Mouse (Mus musculus): ENCODE results near the gene Ece1. TPM values are rescaled to one million over a fixed set of nuclear protein-coding genes. Genes with fewer than 3 reads are reported as not detected.
A peak's percentile ranks its signal among the peaks of the same experiment; 100 is the strongest.

Gene Ece1
- polyA plus RNA-seq, 1 experiment: 65.4 TPM

DNA sequence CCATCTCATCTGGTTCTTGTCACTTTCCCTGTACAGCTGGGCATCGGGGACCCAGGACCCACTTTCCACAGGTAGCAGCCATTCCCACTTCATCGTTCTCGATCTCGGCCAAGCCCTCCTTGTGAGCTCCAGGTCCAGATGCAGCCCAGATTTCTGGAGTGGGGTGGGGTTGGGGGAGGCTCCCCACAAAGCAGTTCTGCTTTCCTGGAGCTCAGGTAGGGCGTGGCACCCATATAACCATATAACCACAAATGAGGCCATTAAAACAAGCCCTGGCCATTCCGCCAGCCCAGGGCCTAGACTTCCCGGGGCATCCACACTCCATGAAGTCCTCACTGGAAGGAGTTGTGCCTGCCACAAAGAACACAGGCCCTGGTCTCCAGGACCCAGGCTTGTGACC lies 46.5 kb downstream of the Ece1 start:
- no peak for TF ChIP-seq POLR2A (IDR thresholded peaks at IDR 0.05; ENCODE audit: low read depth, low read length)
- no peak for TF ChIP-seq CTCF (IDR thresholded peaks at IDR 0.05; ENCODE audit: borderline replicate concordance, insufficient read depth, low read length)
- Histone ChIP-seq H3K4me3 (ENCODE audit: insufficient read depth, low read length) (no peak overlapping the region), H3K27ac (ENCODE audit: insufficient read depth, low read length) (peak overlapping the region; percentile 11; the same call in 1 of the 2 replicates), H3K4me1 (ENCODE audit: control insufficient read depth, insufficient read depth, low read length) (no peaks in the 10 kb centered on the region)

DNA sequence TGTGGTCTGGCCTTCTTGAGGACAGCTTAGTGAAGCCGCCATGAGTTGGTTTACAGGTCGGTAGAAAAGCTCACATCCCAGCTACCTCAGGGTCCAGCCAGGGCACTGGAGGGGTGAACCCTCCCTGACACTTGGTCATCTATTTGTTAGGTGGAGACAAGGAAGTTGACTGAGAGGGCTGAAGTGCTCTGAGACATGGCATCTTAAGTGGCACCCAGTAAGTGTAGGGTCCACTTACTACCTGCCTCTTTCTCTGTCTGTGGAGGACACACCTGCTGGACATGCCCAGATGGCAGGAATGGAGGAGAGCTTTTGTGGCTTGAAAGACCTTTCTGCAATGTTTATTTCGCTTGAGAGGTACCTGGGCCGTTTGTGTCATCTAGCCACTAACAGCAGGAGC lies 46.9 kb downstream of the Ece1 start:
- TF ChIP-seq POLR2A (IDR thresholded peaks at IDR 0.05; ENCODE audit: low read depth, low read length) (no peak), CTCF (IDR thresholded peaks at IDR 0.05; ENCODE audit: borderline replicate concordance, insufficient read depth, low read length) (no peak)
- no peaks in the 10 kb centered on the region for H3K4me1 ChIP-seq (ENCODE audit: control insufficient read depth, insufficient read depth, low read length)
- H3K4me3 ChIP-seq (ENCODE audit: insufficient read depth, low read length): no peak overlapping the region
- H3K27ac ChIP-seq (ENCODE audit: insufficient read depth, low read length): no peak overlapping the region

DNA sequence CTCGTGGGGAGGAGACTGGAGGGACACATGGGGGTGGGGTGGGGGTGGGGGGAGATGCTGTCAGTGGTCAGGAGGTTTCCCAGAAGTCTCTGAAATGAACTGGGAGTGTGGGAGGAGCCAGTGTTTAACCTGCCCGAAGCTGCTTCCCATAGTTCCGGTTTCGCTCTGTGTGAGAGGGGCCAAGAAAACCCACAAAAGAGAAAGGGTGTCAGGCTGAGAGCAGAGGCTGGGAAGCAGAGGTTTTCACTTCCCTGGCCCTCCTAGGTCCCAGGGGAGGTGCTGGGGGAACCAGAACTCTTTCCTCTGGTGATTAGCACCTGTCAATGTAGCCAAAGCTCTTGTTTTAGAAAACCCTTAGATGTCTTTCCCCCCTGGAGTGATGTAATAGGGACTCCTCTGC lies 47.4 kb downstream of the Ece1 start:
- no peak for TF ChIP-seq POLR2A (IDR thresholded peaks at IDR 0.05; ENCODE audit: low read depth, low read length)
- TF ChIP-seq CTCF (IDR thresholded peaks at IDR 0.05; ENCODE audit: borderline replicate concordance, insufficient read depth, low read length): no peak
- no peak overlapping the region for H3K4me3 ChIP-seq (ENCODE audit: insufficient read depth, low read length)
- H3K4me1 ChIP-seq (ENCODE audit: control insufficient read depth, insufficient read depth, low read length): 0 out of 2 replicates have a peak, but pooled peaks cover under 1% of the 10 kb centered on the region
- no peak overlapping the region for H3K27ac ChIP-seq (ENCODE audit: insufficient read depth, low read length)

DNA sequence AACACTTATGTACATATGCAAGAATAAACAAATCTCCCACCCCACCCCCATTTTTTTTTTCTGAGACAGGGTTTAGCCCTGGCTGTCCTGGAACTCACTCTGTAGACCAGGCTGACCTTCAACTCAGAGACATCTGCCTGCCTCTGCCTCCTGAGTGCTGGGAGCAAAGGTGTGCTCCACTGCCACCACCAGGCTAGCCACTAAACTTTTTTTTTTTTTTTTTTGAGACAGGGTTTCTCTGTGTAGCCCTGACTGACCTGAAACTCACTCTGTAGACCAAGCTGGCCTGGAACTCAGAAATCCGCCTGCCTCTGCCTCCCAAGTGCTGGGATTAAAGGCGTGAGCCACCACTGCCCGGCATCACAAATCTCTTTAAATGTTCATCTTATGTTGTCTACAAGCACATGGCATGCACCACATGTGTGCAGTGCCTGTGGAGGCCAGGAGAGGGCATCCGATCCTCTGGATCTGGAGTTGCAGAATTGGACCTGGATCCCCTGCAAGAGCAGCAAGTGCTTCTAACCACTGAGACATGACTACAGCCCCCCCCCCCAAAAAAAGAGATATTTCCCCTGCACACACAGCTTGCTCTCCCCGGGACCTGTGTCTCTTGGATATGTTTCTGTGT lies 48.5 kb downstream of the Ece1 start:
- H3K27ac ChIP-seq (ENCODE audit: insufficient read depth, low read length): no peak overlapping the region
- TF ChIP-seq POLR2A (IDR thresholded peaks at IDR 0.05; ENCODE audit: low read depth, low read length): no peak
- peak; percentile 52; the same call in 1 of the 2 replicates for TF ChIP-seq CTCF (IDR thresholded peaks at IDR 0.05; ENCODE audit: borderline replicate concordance, insufficient read depth, low read length)
- H3K4me3 ChIP-seq (ENCODE audit: insufficient read depth, low read length): no peak overlapping the region
- H3K4me1 ChIP-seq (ENCODE audit: control insufficient read depth, insufficient read depth, low read length): 0 out of 2 replicates have a peak, but pooled peaks cover 5% of the 10 kb centered on the region

GRCm38 (mm10) chr4:137911657-137912056 lies 49.6 kb downstream of the Ece1 start:
- H3K27ac ChIP-seq (ENCODE audit: insufficient read depth, low read length): no peak overlapping the region
- no peak overlapping the region for H3K4me3 ChIP-seq (ENCODE audit: insufficient read depth, low read length)
- no peak for TF ChIP-seq CTCF (IDR thresholded peaks at IDR 0.05; ENCODE audit: borderline replicate concordance, insufficient read depth, low read length)
- no peak for TF ChIP-seq POLR2A (IDR thresholded peaks at IDR 0.05; ENCODE audit: low read depth, low read length)
- 0 out of 2 replicates have a peak, but pooled peaks cover 5% of the 10 kb centered on the region for H3K4me1 ChIP-seq (ENCODE audit: control insufficient read depth, insufficient read depth, low read length)

GRCm38 (mm10) chr4:137912768-137913305 lies 50.8 kb downstream of the Ece1 start:
- Histone ChIP-seq H3K27ac (ENCODE audit: insufficient read depth, low read length) (peak overlapping the region; percentile 3; the same call in 1 of the 2 replicates), H3K4me1 (ENCODE audit: control insufficient read depth, insufficient read depth, low read length) (0 out of 2 replicates have a peak, but pooled peaks cover 5% of the 10 kb centered on the region), H3K4me3 (ENCODE audit: insufficient read depth, low read length) (no peak overlapping the region)
- no peak for TF ChIP-seq CTCF (IDR thresholded peaks at IDR 0.05; ENCODE audit: borderline replicate concordance, insufficient read depth, low read length)
- no peak for TF ChIP-seq POLR2A (IDR thresholded peaks at IDR 0.05; ENCODE audit: low read depth, low read length)

GRCm38 (mm10) chr4:137913321-137914057 lies 51.5 kb downstream of the Ece1 start:
- H3K4me1 ChIP-seq (ENCODE audit: control insufficient read depth, insufficient read depth, low read length): 0 out of 2 replicates have a peak, but pooled peaks cover 5% of the 10 kb centered on the region
- H3K27ac ChIP-seq (ENCODE audit: insufficient read depth, low read length): peak overlapping the region; percentile 21
- peak overlapping the region; percentile 45 for H3K4me3 ChIP-seq (ENCODE audit: insufficient read depth, low read length)
- TF ChIP-seq POLR2A (IDR thresholded peaks at IDR 0.05; ENCODE audit: low read depth, low read length): peak; percentile 57
- TF ChIP-seq CTCF (IDR thresholded peaks at IDR 0.05; ENCODE audit: borderline replicate concordance, insufficient read depth, low read length): no peak

DNA sequence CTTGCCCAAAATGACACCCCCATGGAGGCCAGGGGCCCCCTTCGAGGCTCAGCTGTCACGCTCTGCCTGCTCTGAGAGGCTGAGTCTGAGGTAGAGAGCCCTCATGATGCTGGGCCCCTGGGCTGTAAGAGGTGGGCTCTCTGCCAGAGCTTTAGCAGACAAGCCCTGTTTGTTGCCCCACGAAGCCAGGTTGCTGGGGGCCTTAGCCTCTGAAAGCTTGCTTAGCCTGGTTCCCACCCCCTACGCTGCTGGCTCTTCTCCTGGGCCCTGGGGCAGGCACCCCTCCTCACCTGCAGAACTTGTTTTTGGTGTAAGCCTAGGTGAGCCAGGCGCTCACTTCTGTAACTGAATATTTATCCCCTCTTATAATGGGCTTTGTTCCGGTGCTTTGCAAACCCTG lies 55.6 kb downstream of the Ece1 start:
- TF ChIP-seq POLR2A (IDR thresholded peaks at IDR 0.05; ENCODE audit: low read depth, low read length) (no peak), CTCF (IDR thresholded peaks at IDR 0.05; ENCODE audit: borderline replicate concordance, insufficient read depth, low read length) (no peak)
- Histone ChIP-seq H3K4me1 (ENCODE audit: control insufficient read depth, insufficient read depth, low read length) (peaks cover 12% of the 10 kb centered on the region), H3K4me3 (ENCODE audit: insufficient read depth, low read length) (no peak overlapping the region), H3K27ac (ENCODE audit: insufficient read depth, low read length) (no peak overlapping the region)

DNA sequence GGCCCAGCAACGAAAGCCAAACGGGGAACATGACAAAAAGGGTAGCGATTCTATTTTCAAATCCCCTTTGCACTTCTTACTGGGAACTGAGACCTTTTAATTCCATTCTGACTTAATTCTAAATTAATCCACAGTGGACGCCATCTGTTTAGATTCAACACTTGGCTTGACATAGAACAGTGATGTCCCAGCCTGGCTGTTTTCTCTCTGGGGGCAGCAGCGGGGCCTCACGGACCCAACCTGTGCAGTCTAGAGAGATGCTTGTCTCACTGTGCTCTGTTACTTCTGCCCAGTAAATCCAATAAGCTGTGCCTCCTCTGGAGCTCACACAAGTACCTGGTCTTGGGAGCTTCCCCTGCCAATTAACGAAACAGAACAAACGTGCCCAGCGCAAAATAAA lies 56.5 kb downstream of the Ece1 start:
- TF ChIP-seq CTCF (IDR thresholded peaks at IDR 0.05; ENCODE audit: borderline replicate concordance, insufficient read depth, low read length): no peak
- TF ChIP-seq POLR2A (IDR thresholded peaks at IDR 0.05; ENCODE audit: low read depth, low read length): no peak
- peaks cover 12% of the 10 kb centered on the region for H3K4me1 ChIP-seq (ENCODE audit: control insufficient read depth, insufficient read depth, low read length)
- no peak overlapping the region for H3K27ac ChIP-seq (ENCODE audit: insufficient read depth, low read length)

DNA sequence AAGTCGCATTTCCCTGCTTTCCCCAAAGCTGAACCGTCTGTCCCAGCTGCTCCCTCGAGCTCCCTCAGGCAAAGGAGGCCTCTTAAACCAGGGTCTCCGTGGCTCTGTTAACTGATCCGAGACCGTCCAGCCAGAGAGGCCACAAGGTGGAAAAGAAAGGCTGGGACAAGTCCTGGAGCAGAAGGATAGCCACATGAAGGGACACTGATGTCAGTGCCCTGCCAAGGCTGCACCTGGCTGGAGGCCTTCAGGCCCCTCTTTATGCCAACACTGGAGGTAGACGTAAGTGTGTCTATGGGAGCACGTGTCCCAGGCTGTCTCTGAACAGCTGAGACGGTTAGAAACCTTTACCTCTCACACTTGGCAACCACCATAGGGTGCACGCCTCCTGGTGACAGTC lies 57.1 kb downstream of the Ece1 start:
- no peak overlapping the region for H3K4me3 ChIP-seq (ENCODE audit: insufficient read depth, low read length)
- no peak overlapping the region for H3K27ac ChIP-seq (ENCODE audit: insufficient read depth, low read length)
- peaks cover 12% of the 10 kb centered on the region for H3K4me1 ChIP-seq (ENCODE audit: control insufficient read depth, insufficient read depth, low read length)
- TF ChIP-seq POLR2A (IDR thresholded peaks at IDR 0.05; ENCODE audit: low read depth, low read length): no peak
- TF ChIP-seq CTCF (IDR thresholded peaks at IDR 0.05; ENCODE audit: borderline replicate concordance, insufficient read depth, low read length): no peak

More for the DNA sequence above, 56.5 kb downstream of the Ece1 start:
- H3K4me3 ChIP-seq (ENCODE audit: insufficient read depth, low read length): no peak overlapping the region

Measured in embryonic fibroblast, embryonic 13.5 days (primary cell).